Mouse (Mus musculus) neural tube, embryonic 12.5 days (tissue): ENCODE data around the gene 2010111I01Rik. TPM values are rescaled to one million over a fixed set of nuclear protein-coding genes. Genes with fewer than 3 reads are reported as not detected.
"Not testable (repeated sequence)": the region's sequence is repeated elsewhere in the genome, so short reads cannot be mapped to it uniquely, and the experiment has no call there.

Source experiments
- ATAC-seq: fragments of 200-750 bp; cut with Nextera tagmentation; 2 replicates; pipeline ENCODE4 v1.8.0; 2017; ENCODE audit warnings: low read depth, mild to moderate bottlenecking, moderate TSS enrichment, moderate library complexity; ENCODE audit not compliant: low FRiP score
- H3K27ac ChIP-seq: fragments of 300-500 bp; sonication (generic); 2 replicates; pipeline ENCODE4 v1.5.1; 2016
- H3K27me3 ChIP-seq: fragments of 300-500 bp; sonication (generic); replicated peaks from 2 replicates; pipeline ENCODE4 v1.6.1; 2016; ENCODE audit warnings: mild to moderate bottlenecking
- H3K36me3 ChIP-seq: fragments of 300-500 bp; sonication (generic); 2 replicates; pipeline ENCODE4 v1.6.1; 2016; ENCODE audit warnings: mild to moderate bottlenecking
- H3K4me1 ChIP-seq: fragments of 300-500 bp; sonication (generic); 2 replicates; pipeline ENCODE4 v1.6.1; 2016
- H3K4me2 ChIP-seq: fragments of 300-500 bp; sonication (generic); replicated peaks from 2 replicates; pipeline ENCODE4 v1.6.1; 2016; ENCODE audit warnings: mild to moderate bottlenecking
- H3K4me3 ChIP-seq: fragments of 300-500 bp; sonication (generic); 2 replicates; pipeline ENCODE4 v1.5.1; 2016
- H3K9ac ChIP-seq: fragments of 300-500 bp; sonication (generic); 2 replicates; pipeline ENCODE4 v1.6.1; 2016; ENCODE audit warnings: mild to moderate bottlenecking
- H3K9me3 ChIP-seq: fragments of 300-500 bp; sonication (generic); 2 replicates; pipeline ENCODE4 v1.6.1; 2016; ENCODE audit warnings: mild to moderate bottlenecking
- WGBS: fragments of 180-500 bp; shearing (Covaris S2); methylation state at CpG from one replicate; pipeline ENCODE4 v1.1.7; 2016; 5-methylcytosine and 5-hydroxymethylcytosine counted together
- polyA plus RNA-seq: library from polyadenylated mRNA; unstranded; fragments of >200 nt; fragmentation: Nextera tagmentation; extraction: Ambion mirVana; gene quantifications from 2 replicates; pipeline ENCODE4 v1.2.1, GENCODE M21; 2016

The 2010111I01Rik gene
- 79.3 and 89.8 TPM in 2 replicates for polyA plus RNA-seq

DNA sequence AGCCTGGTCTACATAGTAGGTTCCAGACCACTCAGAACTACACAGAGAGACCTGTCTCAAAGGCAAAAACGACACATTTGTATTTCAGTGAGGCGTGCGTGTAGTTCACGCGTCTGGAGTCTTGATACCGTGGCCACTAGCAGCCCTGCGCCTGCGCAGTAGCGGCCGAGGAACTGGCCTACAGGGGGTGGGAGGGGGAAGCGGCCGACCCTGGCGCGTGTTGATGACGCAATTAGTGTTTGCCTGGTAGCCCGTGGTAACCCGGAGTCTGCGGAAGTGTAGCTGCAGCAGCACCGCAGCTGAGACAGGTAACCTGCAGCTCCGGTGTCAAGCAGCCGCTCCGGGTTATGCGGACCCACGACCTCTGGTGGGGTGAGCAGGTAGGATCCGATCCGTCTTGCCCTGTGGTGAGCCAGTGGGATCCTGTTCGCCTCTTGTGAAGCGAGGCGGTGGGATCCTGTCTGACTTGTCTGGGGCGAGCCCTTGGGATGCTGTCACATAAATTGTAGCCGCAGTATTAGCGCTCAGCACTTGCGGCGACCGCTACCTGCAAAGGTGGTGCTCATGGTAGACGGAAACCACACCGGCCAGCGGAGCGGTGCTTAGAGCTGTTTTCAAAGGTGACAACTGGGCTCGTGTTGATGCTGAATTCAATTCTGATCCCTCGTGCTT, at the start of gene 2010111I01Rik:
Gene 2010111I01Rik (plus strand): TSS at position 254 of the 672 bp plus-strand sequence.
- ATAC-seq, result peak; percentile 94

DNA sequence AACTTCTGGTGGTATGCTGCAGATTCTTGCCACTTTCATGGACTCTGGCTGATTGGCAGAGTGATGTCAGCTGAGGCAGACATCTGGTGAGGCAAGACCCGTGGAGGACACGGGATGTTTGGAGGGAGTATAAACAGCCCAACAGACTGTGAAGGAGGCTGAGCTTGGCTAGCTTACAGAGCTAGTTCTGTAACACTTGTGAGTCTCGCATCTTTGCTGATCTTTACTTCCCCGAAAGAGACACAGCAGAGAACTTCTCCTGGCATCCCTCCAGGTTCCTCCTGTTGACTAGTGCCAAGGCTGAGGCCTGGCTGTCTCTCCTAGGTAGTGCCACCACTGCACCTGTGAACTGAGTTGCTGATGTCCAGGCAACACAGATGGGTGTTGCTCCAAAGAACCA, 48.0 kb upstream of the 2010111I01Rik start:
- ATAC-seq, result no peak
- no peak overlapping the region for H3K4me2 ChIP-seq
- WGBS, result 82% methylated on average over 4 of the region's 4 CpGs
- no peak overlapping the region for H3K9ac ChIP-seq
- no peaks in the 10 kb centered on the region for H3K9me3 ChIP-seq
- no peaks in the 10 kb centered on the region for H3K27me3 ChIP-seq
- H3K36me3 ChIP-seq, result no peaks in the 10 kb centered on the region
- H3K4me1 ChIP-seq, result no peaks in the 10 kb centered on the region
- H3K27ac ChIP-seq, result no peak overlapping the region
- H3K4me3 ChIP-seq, result no peak overlapping the region

More for the DNA sequence above, at the start of gene 2010111I01Rik:
- H3K36me3 ChIP-seq, result peaks cover 3% of the 10 kb centered on the region; the same call in 1 of the 2 replicates
- peaks cover 7% of the 10 kb centered on the region; the same call in 1 of the 2 replicates for H3K4me1 ChIP-seq
- H3K27ac ChIP-seq, result no peak within 1 kb of the TSS
- no peaks in the 10 kb centered on the region for H3K27me3 ChIP-seq
- H3K4me3 ChIP-seq, result peak within 1 kb of the TSS; percentile 73
- no peaks in the 10 kb centered on the region for H3K9me3 ChIP-seq
- H3K4me2 ChIP-seq, result peak within 1 kb of the TSS; percentile 85
- H3K9ac ChIP-seq, result peak within 1 kb of the TSS; percentile 55
- WGBS, result under 1% methylated on average over 41 of the region's 41 CpGs

GRCm38 (mm10) chr13:62917416-62918110, 47.1 kb upstream of the 2010111I01Rik start:
- Histone ChIP-seq H3K27ac (no peak overlapping the region), H3K27me3 (no peaks in the 10 kb centered on the region), H3K9me3 (no peaks in the 10 kb centered on the region), H3K4me1 (no peaks in the 10 kb centered on the region), H3K36me3 (no peaks in the 10 kb centered on the region), H3K4me3 (no peak overlapping the region), H3K9ac (no peak overlapping the region), H3K4me2 (no peak overlapping the region)
- ATAC-seq, result no peak
- WGBS, result 45% methylated on average over 1 of the region's 1 CpGs

DNA sequence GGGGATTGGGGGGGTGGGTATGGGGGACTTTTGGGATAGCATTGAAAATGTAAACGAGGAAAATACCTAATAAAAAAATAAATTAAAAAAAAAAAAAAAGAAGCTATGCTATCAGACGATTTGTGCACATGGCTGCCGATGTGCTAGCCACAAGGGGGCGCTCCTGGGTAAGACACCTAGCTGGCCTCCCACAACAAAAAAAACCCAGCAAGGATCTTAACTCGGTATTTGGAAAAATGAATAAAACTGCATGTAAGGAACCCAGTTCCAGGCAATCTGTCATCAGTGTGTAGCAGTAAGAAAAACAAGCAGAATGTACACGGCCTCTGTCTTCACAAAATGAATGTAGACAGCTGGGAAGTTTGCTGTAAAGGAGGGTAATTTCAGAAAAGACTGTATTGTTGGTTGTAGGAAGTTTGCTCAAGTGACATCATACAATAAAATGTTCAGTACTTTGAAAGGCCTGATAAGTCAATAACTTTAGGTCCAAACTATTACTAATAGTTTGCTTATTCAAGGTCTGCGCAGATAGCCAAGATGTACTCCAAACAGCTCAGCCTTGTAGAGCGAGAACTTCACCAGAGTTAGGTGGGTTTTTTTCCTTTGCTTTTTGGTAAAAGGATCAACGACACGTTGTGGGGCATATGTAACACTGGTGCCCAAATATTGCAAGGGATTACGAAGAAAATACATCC, 44.9 kb upstream of the 2010111I01Rik start:
- Histone ChIP-seq H3K9ac (no peak overlapping the region), H3K4me3 (no peak overlapping the region), H3K27me3 (no peaks in the 10 kb centered on the region), H3K9me3 (no peaks in the 10 kb centered on the region), H3K27ac (no peak overlapping the region), H3K4me1 (no peaks in the 10 kb centered on the region), H3K36me3 (no peaks in the 10 kb centered on the region), H3K4me2 (no peak overlapping the region)
- ATAC-seq, result no peak
- WGBS, result 39% methylated on average over 11 of the region's 11 CpGs

DNA sequence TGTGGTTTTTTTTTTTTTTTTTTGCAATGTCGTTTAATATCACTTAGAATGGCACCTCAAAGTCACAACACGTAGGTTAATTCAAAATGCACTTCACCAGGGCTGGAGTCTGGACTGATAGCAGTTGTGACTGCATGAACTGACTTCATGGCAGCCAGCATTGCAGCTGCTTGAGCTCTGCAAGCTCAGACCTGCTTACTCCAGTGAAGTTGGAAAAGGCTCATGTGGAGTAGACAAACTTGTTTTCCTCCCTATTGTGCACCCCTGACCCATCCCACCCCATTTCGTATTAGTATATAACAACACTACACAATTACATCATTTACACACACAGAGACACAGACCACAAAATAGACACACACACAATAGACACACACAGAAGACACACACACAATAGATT, 42.0 kb upstream of the 2010111I01Rik start:
- no peak for ATAC-seq
- Histone ChIP-seq H3K4me2 (no peak overlapping the region), H3K9me3 (no peaks in the 10 kb centered on the region), H3K9ac (no peak overlapping the region), H3K36me3 (no peaks in the 10 kb centered on the region), H3K4me1 (no peaks in the 10 kb centered on the region), H3K27ac (no peak overlapping the region), H3K27me3 (no peaks in the 10 kb centered on the region), H3K4me3 (no peak overlapping the region)
- WGBS, result 83% methylated on average over 3 of the region's 3 CpGs

- ATAC-seq, result no peak
- no peaks in the 10 kb centered on the region for H3K36me3 ChIP-seq
Measured at GRCm38 (mm10) chr13:62923182-62923581, 41.5 kb upstream of the 2010111I01Rik start.

DNA sequence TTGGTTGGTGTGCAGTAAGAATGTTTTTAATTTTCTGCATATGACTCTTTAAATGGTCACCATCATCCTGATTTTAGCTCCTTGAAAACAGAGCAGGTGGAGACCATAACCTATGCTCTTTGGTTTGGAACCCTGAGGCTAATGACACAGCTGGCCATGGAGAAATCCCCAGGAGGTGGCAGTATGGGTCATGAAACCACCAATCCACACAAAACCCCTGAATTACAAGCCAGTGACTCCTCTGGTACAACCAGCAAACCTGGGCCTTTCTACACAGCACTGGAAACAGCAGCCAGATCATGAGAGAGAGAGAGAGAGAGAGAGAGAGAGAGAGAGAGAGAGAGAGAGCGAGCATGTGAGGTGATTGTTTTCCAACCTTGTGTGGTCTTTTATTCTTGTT, 38.2 kb upstream of the 2010111I01Rik start:
- Histone ChIP-seq H3K4me1 (no peaks in the 10 kb centered on the region), H3K27me3 (no peaks in the 10 kb centered on the region), H3K4me2 (no peak overlapping the region), H3K4me3 (no peak overlapping the region), H3K36me3 (no peaks in the 10 kb centered on the region), H3K9ac (no peak overlapping the region), H3K9me3 (no peaks in the 10 kb centered on the region), H3K27ac (no peak overlapping the region)
- ATAC-seq, result no peak
- 75% methylated on average over 1 of the region's 1 CpGs for WGBS

More at GRCm38 (mm10) chr13:62923182-62923581, 41.5 kb upstream of the 2010111I01Rik start:
- Histone ChIP-seq H3K4me2 (no peak overlapping the region), H3K4me3 (no peak overlapping the region), H3K9me3 (no peaks in the 10 kb centered on the region), H3K4me1 (no peaks in the 10 kb centered on the region), H3K27me3 (no peaks in the 10 kb centered on the region), H3K9ac (no peak overlapping the region), H3K27ac (no peak overlapping the region)
- WGBS, result 85% methylated on average over 8 of the region's 8 CpGs

DNA sequence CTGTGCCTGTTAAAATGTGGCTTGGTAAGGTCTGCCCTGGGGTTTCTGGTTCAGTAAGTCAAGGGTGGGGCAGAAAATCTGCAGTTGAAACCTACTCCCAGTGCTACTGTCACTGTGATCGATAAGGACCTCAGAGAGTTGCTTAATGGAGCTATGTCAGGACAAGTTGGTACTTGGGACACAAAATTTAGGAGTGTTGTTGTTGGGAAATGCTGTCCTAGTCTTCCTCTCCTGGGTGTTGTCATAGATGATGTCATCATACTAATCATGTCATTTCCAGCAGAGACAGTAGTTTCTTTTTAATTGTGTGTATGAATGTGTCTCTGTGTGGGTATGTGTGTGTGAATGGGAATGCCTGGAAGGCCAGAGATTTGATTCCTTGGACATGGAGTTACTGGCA, 37.2 kb upstream of the 2010111I01Rik start:
- Histone ChIP-seq H3K9me3 (no peaks in the 10 kb centered on the region), H3K9ac (no peak overlapping the region), H3K36me3 (no peaks in the 10 kb centered on the region), H3K27ac (no peak overlapping the region), H3K4me2 (no peak overlapping the region), H3K4me3 (no peak overlapping the region), H3K4me1 (no peaks in the 10 kb centered on the region), H3K27me3 (no peaks in the 10 kb centered on the region)
- ATAC-seq, result no peak
- WGBS, result 93% methylated on average over 1 of the region's 1 CpGs

- H3K4me2 ChIP-seq, H3K4me1 ChIP-seq, ATAC-seq, H3K9me3 ChIP-seq, H3K4me3 ChIP-seq, H3K27ac ChIP-seq, H3K36me3 ChIP-seq, H3K27me3 ChIP-seq, H3K9ac ChIP-seq: not testable (repeated sequence)
- WGBS, result 95% methylated on average over 3 of the region's 3 CpGs
Measured at GRCm38 (mm10) chr13:62929144-62929543, 35.5 kb upstream of the 2010111I01Rik start.

- 81% methylated on average over 9 of the region's 9 CpGs for WGBS
- H3K9ac ChIP-seq, result no peak overlapping the region
- H3K36me3 ChIP-seq, result no peaks in the 10 kb centered on the region
Measured at GRCm38 (mm10) chr13:62929766-62930389, 34.8 kb upstream of the 2010111I01Rik start.

GRCm38 (mm10) chr13:62932452-62932851, 32.2 kb upstream of the 2010111I01Rik start:
- Histone ChIP-seq H3K36me3 (no peaks in the 10 kb centered on the region), H3K4me1 (no peaks in the 10 kb centered on the region), H3K4me3 (no peak overlapping the region), H3K27ac (no peak overlapping the region), H3K9ac (no peak overlapping the region), H3K27me3 (no peaks in the 10 kb centered on the region), H3K9me3 (no peaks in the 10 kb centered on the region), H3K4me2 (no peak overlapping the region)
- ATAC-seq, result no peak
- 65% methylated on average over 4 of the region's 4 CpGs for WGBS

More at GRCm38 (mm10) chr13:62929766-62930389, 34.8 kb upstream of the 2010111I01Rik start:
- no peak overlapping the region for H3K27ac ChIP-seq
- ATAC-seq, result no peak
- H3K4me1 ChIP-seq, result no peaks in the 10 kb centered on the region
- no peak overlapping the region for H3K4me3 ChIP-seq
- no peaks in the 10 kb centered on the region for H3K27me3 ChIP-seq
- H3K4me2 ChIP-seq, result no peak overlapping the region
- no peaks in the 10 kb centered on the region for H3K9me3 ChIP-seq

DNA sequence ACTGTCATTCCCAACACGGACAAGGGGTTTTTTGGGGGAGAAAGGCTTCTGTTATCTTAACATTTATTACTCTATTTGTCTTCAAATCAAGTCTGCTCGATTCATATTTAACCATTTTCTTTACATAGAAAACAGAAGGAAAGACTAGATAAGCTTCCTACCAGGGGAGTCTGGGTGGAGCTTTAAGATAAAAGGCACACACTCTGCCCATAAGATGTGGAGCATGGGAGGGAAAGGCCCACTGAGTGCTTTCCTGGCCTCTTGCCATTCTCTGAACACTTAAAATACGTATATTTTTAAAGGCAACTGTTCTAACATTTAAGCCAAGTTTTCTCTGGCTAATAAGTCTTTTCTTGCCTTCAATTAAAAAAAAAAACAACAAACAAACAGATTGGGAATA, 25.3 kb upstream of the 2010111I01Rik start:
- no peak for ATAC-seq

More for the DNA sequence above, 25.3 kb upstream of the 2010111I01Rik start:
- Histone ChIP-seq H3K4me1 (no peaks in the 10 kb centered on the region), H3K27ac (no peak overlapping the region), H3K36me3 (no peaks in the 10 kb centered on the region), H3K4me2 (no peak overlapping the region), H3K9ac (no peak overlapping the region), H3K27me3 (no peaks in the 10 kb centered on the region), H3K9me3 (no peaks in the 10 kb centered on the region), H3K4me3 (no peak overlapping the region)
- 81% methylated on average over 3 of the region's 3 CpGs for WGBS
